Mouse (Mus musculus) forebrain, embryonic 14.5 days (tissue): ENCODE measurements around the gene Oprl1. TPM values are rescaled to one million over a fixed set of nuclear protein-coding genes. Genes with fewer than 3 reads are reported as not detected.

ENCODE experiments used
- ATAC-seq: fragments of 200-750 bp; cut with Nextera tagmentation; 2 replicates; pipeline ENCODE4 v1.8.0; 2017; ENCODE audit warnings: mild to moderate bottlenecking, moderate library complexity
- DNase-seq: peaks from one replicate; pipeline ENCODE4 v3.0.0-alpha.2; 2015; ENCODE audit warnings: low spot score
- H3K27ac ChIP-seq: fragments of 300-500 bp; sonication (generic); 2 replicates; pipeline ENCODE4 v1.5.1; 2014; ENCODE audit warnings: low read depth, mild to moderate bottlenecking, control low read depth, low read length, moderate library complexity
- H3K27me3 ChIP-seq: fragments of 300-500 bp; sonication (generic); replicated peaks from 2 replicates; pipeline ENCODE4 v1.6.1; 2014; ENCODE audit warnings: low read length, control low read depth, mixed read lengths; ENCODE audit not compliant: control insufficient read depth, insufficient read depth
- H3K36me3 ChIP-seq: fragments of 300-500 bp; sonication (generic); 2 replicates; pipeline ENCODE4 v1.6.1; 2014; ENCODE audit warnings: low read length, control low read depth; ENCODE audit not compliant: control insufficient read depth, insufficient read depth
- H3K4me1 ChIP-seq: fragments of 300-500 bp; sonication (generic); 2 replicates; pipeline ENCODE4 v1.6.1; 2014; ENCODE audit warnings: antibody characterized with exemption, low read length, control low read depth; ENCODE audit not compliant: control insufficient read depth, insufficient read depth
- H3K4me2 ChIP-seq: fragments of 300-500 bp; sonication (generic); 2 replicates; pipeline ENCODE4 v1.6.1; 2014; ENCODE audit warnings: mild to moderate bottlenecking, control low read depth, low read length
- H3K4me3 ChIP-seq: fragments of 300-500 bp; sonication (generic); 2 replicates; pipeline ENCODE4 v1.5.1; 2014; ENCODE audit warnings: low read depth, low read length, control low read depth
- H3K9ac ChIP-seq: fragments of 300-500 bp; sonication (generic); 2 replicates; pipeline ENCODE4 v1.6.1; 2014; ENCODE audit warnings: mild to moderate bottlenecking, low read length, control low read depth, moderate library complexity
- H3K9me3 ChIP-seq: fragments of 300-500 bp; sonication (generic); replicated peaks from 2 replicates; pipeline ENCODE4 v1.6.1; 2016; ENCODE audit warnings: low read length, control low read depth, mixed read lengths; ENCODE audit not compliant: control insufficient read depth
- WGBS: fragments of 180-500 bp; shearing (Covaris S2); extraction: QIAGEN DNeasy Blood & Tissue Kit; methylation state at CpG from one replicate; pipeline ENCODE4 v1.1.7; 2014; 5-methylcytosine and 5-hydroxymethylcytosine counted together
- polyA plus RNA-seq: library from polyadenylated mRNA; unstranded; fragments of >200 nt; fragmentation: Nextera tagmentation; extraction: Ambion mirVana; gene quantifications from 2 replicates; pipeline ENCODE4 v1.2.1, GENCODE M21; 2014

Oprl1 gene
- polyA plus RNA-seq, 1 experiment from 2014 or later: 66.8 TPM

DNA sequence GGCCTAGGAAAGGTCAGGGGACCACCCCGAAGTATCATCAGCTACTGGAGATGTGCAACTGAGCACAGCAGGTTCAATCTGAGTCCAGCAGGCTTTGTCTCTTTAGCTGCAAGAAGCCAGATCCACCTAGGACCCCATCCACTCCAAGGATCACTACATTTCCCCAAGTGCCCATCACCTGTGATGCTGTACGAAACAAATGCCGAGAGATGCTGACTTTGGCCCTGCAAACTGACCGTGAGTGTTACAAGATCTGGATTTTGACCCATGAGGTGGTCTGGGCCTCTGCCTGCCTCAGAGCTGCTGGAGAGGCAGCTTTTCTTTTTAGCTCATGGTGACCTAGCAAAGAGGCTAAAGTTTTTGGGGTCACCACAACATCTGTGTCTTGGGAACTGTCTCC, 29.1 kb upstream of the Oprl1 start:
- H3K4me2 ChIP-seq: no peak overlapping the region
- ATAC-seq (no peak), DNase-seq (no peak)
- H3K4me1 ChIP-seq: peaks cover 3% of the 10 kb centered on the region; the same call in 1 of the 2 replicates
- H3K36me3 ChIP-seq: peaks cover 45% of the 10 kb centered on the region
- no peak overlapping the region for H3K4me3 ChIP-seq
- no peak overlapping the region for H3K9ac ChIP-seq
- H3K27ac ChIP-seq: no peak overlapping the region
- WGBS: 94% methylated on average over 4 of the region's 4 CpGs
- no peaks in the 10 kb centered on the region for H3K9me3 ChIP-seq
- no peaks in the 10 kb centered on the region for H3K27me3 ChIP-seq

DNA sequence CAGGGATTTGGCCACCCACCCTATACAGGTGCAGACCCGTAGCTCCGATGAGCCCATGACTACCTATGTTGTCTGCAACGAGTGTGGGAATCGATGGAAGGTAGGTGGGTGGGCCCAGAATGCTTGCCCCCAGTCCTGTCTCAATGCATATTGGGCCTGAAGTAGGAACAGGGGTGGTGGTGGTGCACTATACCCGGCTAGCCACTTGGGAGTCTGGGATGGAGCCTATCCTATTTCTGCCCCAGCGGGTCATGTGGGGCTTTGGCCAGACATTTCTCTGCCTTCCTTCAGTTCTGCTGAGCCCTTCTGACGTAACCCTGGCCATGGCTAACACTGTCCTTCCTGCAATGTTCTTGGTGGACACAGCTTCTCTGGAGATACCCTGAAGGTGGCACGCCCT, 27.2 kb upstream of the Oprl1 start:
- Histone ChIP-seq H3K9ac (no peak overlapping the region), H3K27me3 (no peaks in the 10 kb centered on the region), H3K36me3 (peaks cover 45% of the 10 kb centered on the region), H3K4me2 (no peak overlapping the region), H3K4me3 (no peak overlapping the region), H3K27ac (no peak overlapping the region), H3K9me3 (no peaks in the 10 kb centered on the region), H3K4me1 (peaks cover 4% of the 10 kb centered on the region; the same call in 1 of the 2 replicates)
- WGBS: 94% methylated on average over 8 of the region's 8 CpGs
- DNase-seq (no peak), ATAC-seq (no peak)

DNA sequence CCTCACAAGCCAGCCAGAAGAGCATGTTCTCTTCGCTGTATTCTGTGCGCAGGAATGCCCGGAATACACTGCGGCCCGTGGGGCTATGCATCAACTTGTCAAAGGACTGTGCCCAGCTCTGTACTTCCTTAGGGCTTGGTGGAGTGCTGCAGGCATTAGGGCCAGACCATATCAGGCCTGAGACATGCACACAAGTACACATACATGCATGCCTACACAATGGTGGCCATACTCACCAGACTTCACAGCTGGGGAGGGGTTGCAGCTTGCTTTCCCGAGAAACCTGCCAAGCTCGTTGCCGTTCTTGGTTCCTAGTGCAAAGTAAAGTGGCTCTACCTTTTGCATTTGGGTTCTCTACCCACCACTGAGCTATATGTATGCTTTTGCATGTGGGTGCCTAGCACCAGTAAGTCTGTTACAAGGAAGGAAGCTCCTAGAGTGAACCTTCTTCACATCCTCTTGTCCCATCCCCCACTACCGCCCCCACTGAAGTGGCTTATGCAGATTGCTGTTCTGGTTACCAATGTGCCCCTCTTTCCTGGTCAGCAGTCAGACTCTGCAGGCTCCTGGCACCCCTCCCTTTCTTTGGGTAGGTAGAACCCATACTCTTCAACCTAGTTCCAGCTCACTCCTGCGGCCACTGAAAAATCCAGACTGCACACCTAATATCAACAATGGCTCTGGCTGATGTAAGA, 25.2 kb upstream of the Oprl1 start:
- ATAC-seq: no peak

GRCm38 (mm10) chr2:181691083-181691482, 23.7 kb upstream of the Oprl1 start:
- H3K9ac ChIP-seq: 0 out of 2 replicates have a peak overlapping the region, but pooled peaks have one; percentile 17
- no peak for ATAC-seq
- peaks cover 11% of the 10 kb centered on the region; the same call in 1 of the 2 replicates for H3K4me1 ChIP-seq
- peaks cover 33% of the 10 kb centered on the region for H3K36me3 ChIP-seq
- WGBS: 79% methylated on average over 6 of the region's 6 CpGs
- H3K4me3 ChIP-seq: no peak overlapping the region
- H3K27me3 ChIP-seq: no peaks in the 10 kb centered on the region
- H3K27ac ChIP-seq: no peak overlapping the region
- H3K4me2 ChIP-seq: no peak overlapping the region
- H3K9me3 ChIP-seq: no peaks in the 10 kb centered on the region
- DNase-seq: no peak

More for the DNA sequence above, 25.2 kb upstream of the Oprl1 start:
- no peak overlapping the region for H3K4me3 ChIP-seq
- peaks cover 42% of the 10 kb centered on the region for H3K36me3 ChIP-seq
- no peaks in the 10 kb centered on the region for H3K27me3 ChIP-seq
- H3K9me3 ChIP-seq: no peaks in the 10 kb centered on the region
- H3K4me2 ChIP-seq: no peak overlapping the region
- peaks cover 11% of the 10 kb centered on the region; the same call in 1 of the 2 replicates for H3K4me1 ChIP-seq
- H3K9ac ChIP-seq: no peak overlapping the region
- WGBS: 91% methylated on average over 10 of the region's 10 CpGs
- no peak for DNase-seq
- no peak overlapping the region for H3K27ac ChIP-seq

DNA sequence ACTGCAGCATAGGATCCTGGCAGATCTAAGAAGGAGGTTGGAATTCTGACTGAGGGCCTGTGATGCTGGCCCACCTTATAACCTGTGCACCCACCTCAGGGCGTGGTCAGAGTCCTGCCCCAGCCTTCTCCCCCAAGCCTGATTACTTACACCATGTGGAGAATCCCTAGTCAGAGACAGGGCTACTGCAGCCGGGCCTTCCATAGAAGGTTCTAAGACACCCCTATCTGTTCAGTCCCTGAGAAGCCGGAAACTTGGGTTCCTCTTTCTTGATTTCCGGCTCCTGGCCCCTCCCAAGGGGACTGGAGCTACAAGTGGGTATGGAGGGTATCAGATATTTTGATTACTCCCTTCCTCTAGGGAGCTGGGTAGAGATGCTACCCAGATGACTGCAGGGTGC, 23.2 kb upstream of the Oprl1 start:
- peaks cover 11% of the 10 kb centered on the region; the same call in 1 of the 2 replicates for H3K4me1 ChIP-seq
- no peak overlapping the region for H3K9ac ChIP-seq
- no peak overlapping the region for H3K4me2 ChIP-seq
- H3K27me3 ChIP-seq: no peaks in the 10 kb centered on the region
- H3K9me3 ChIP-seq: no peaks in the 10 kb centered on the region
- no peak for ATAC-seq
- H3K27ac ChIP-seq: no peak overlapping the region
- H3K36me3 ChIP-seq: peaks cover 31% of the 10 kb centered on the region
- no peak for DNase-seq
- no peak overlapping the region for H3K4me3 ChIP-seq
- WGBS: 89% methylated on average over 4 of the region's 4 CpGs

DNA sequence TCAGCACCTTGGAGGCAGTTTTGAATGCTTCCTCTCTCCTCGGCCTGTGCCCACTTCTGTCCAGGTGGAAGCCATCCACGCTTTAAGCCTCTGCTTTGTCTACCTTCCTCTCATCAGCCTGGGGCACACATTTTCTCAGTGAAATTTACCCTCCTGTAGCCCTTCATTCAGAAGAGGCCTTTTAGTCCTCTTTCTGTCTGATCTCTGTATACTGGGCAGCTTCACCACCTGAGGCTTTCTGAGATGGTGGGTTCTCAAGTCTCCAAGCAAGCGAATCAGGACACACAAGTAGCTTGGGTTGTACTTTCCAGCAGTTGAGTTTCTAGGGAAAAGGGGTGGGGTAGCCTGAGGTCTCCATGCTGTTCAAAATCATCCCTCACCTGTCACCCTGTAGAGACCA, 22.5 kb upstream of the Oprl1 start:
- H3K4me2 ChIP-seq: peak overlapping the region; percentile 81; the same call in 1 of the 2 replicates
- no peak overlapping the region for H3K27ac ChIP-seq
- peak overlapping the region; percentile 71; the same call in 1 of the 2 replicates for H3K4me3 ChIP-seq
- DNase-seq: no peak
- peaks cover 23% of the 10 kb centered on the region for H3K36me3 ChIP-seq
- H3K4me1 ChIP-seq: peaks cover 11% of the 10 kb centered on the region; the same call in 1 of the 2 replicates
- WGBS: 85% methylated on average over 3 of the region's 3 CpGs
- no peak for ATAC-seq
- no peaks in the 10 kb centered on the region for H3K9me3 ChIP-seq
- H3K27me3 ChIP-seq: no peaks in the 10 kb centered on the region
- no peak overlapping the region for H3K9ac ChIP-seq

- WGBS: under 1% methylated on average over 74 of the region's 75 CpGs
- Histone ChIP-seq H3K36me3 (peaks cover 15% of the 10 kb centered on the region), H3K27me3 (no peaks in the 10 kb centered on the region), H3K4me1 (peaks cover 11% of the 10 kb centered on the region; the same call in 1 of the 2 replicates), H3K9ac (peak within 1 kb of the TSS; percentile 83), H3K4me2 (peak within 1 kb of the TSS; percentile 81), H3K9me3 (no peaks in the 10 kb centered on the region), H3K4me3 (peak within 1 kb of the TSS; percentile 71), H3K27ac (peak within 1 kb of the TSS; percentile 35; the same call in 1 of the 2 replicates)
- ATAC-seq (peak; percentile 91), DNase-seq (peak; percentile 80)
These were observed 21.2 kb upstream of the Oprl1 start, which contains the start of gene Rgs19 for GRCm38 (mm10) chr2:181693339-181694280. TSS of gene Rgs19 (minus strand) at chr2:181693977.

DNA sequence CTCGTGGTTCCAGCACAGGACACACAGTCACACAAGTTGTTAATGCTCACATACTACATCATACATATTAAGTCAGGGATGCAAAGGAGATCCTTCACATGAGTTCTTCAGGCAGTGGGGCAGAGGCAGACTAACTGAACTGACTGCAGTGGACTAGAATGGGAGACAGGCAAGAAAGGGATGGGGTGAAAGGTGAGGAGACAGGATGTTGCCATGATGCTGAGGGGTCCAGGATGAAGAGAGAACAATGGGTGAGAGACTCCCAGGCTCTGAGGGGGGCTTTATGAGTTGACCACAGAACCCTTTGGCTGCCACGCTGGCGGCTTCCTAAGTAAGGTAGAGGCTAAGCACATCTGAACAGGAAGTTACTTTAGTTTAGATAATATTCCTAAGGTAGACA, 20.2 kb upstream of the Oprl1 start:
- no peak for DNase-seq
- 87% methylated on average over 3 of the region's 3 CpGs for WGBS
- Histone ChIP-seq H3K4me3 (no peak overlapping the region), H3K36me3 (peaks cover 5% of the 10 kb centered on the region), H3K4me1 (peaks cover 11% of the 10 kb centered on the region; the same call in 1 of the 2 replicates), H3K27me3 (no peaks in the 10 kb centered on the region), H3K9me3 (no peaks in the 10 kb centered on the region), H3K4me2 (peak overlapping the region; percentile 81; the same call in 1 of the 2 replicates), H3K9ac (0 out of 2 replicates have a peak overlapping the region, but pooled peaks have one; percentile 83), H3K27ac (no peak overlapping the region)
- no peak for ATAC-seq
